Mouse (Mus musculus): Measurements from ENCODE around the gene Tomm40. TPM values are rescaled to one million over a fixed set of nuclear protein-coding genes. Genes with fewer than 3 reads are reported as not detected.
A peak's percentile ranks its signal among the peaks of the same experiment; 100 is the strongest.

Gene Tomm40
- total RNA-seq, 2 experiments from 2014 or later, result 97.7 to 102 TPM

DNA sequence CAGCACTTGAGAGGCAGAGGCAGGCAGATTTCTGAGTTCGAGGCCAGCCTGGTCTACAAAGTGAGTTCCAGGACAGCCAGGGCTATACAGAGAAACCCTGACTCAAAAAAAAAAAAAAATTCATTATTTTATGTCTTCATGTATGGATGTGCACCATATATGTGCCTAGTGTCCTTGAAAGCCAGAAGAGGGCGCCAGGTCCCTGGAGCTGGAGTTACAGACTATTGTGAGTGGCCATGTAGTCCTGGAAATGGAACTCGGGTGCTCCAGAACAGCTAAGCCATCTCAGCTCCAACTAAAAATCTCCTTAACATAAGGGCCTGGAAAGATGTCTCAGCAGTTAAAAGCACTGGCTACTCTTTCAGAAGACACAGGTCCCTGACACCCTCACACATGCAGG is 48.5 kb downstream of the Tomm40 start:
- DNase-seq, result no peak
- intact Hi-C loops (cut with DNase I), result no loop called here

DNA sequence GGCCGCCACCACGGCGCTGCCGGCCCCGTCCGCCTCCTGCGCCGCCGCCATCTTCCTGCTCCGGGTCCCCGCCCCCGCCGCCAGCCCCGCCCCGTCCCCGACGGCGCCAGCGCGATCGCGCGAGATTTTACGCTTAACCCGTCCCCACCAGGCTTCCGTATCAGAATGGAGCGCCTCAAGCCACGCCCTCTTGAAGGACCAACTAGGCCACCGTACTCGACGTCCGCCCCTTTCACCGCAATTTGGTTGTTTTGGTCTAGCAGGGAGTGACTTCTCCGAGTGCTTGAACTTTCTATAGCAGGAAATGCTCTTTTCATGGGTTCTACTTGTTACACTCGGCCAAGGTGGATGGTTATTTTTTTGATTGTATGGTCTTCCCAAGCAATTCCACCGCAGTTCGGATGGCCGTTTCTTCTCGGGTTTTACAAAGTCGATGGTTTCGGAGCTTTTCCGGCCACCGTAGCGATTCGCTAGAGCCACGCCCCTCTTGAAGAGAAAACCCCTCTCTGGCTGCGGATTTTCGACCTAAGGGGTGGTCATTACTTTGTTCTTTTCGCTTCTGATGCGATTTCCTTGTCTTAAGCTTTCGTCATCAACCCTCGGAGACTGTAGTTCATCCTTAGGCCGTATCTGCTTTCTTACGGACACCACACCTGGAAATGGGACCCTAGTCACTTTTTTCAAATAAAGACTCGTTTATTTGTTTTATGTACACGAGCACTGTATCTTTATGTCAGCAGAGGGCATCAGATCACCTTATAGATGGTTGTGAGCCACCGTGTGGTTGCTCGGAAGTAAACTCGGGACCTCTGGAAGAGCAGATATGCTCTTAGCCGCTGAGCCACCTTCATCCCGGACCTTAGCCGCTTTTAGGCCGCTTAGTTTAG is 50.0 kb downstream of the Tomm40 start, which contains the start of gene Clptm1:
Gene Clptm1 (minus strand): TSS at position 79 of the 887 bp plus-strand sequence.
- peak; percentile 97 to 98 for DNase-seq
- intact Hi-C loops (cut with DNase I), result loop anchor here (1.0 kb wide), 1 partner anchor 37 kb away; no protein-coding TSS in a partner anchor

DNA sequence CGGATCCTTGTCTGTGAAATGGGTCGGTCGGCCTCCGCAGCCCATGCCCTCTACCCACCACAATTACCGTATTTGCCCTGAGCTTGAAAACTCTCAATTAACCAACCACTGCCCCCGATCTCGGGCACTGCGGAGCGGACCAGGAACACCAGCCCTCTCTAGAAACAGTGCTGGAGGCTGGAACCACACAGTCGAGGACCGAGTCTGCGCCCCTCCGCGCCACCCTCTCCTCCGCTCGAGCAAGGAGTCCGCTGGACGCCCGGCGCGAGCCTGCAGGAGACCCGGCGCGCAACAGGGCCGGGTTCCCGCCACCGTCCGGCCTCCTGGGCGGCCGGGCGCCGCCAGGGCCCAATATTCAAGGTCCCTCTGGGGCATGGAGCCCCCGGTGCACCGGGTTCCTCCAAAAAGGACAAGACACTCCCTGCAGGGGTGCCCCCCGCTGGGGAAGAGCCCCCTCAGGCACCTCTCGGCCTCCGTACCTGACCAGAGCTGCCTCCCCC is 50.7 kb downstream of the Tomm40 start:
- intact Hi-C loops (cut with DNase I), result loop anchor here (1.0 kb wide), 1 partner anchor 36 kb away; no protein-coding TSS in a partner anchor
- no peak for DNase-seq

DNA sequence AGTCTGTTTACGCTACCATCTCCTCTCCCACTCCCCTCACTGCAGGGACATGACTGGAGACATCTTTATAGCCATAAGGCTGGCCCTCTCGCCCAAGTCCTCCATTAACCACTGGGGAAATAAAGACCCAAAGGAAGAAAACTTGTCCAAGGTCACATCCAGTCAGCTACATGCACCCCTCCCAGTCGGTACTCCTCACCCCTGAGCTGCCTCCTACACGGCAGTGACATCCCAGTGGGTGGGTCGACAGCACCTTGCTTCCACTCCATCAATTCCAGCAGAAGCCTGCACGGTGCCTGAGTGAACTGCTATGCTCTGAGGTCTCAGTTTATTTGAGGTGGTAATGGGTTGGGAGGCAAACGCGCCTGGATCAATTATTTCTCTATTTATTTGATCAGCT is 51.3 kb downstream of the Tomm40 start:
- DNase-seq, result no peak
- intact Hi-C loops (cut with DNase I), result loop anchor here (1.0 kb wide), 1 partner anchor 36 kb away; no protein-coding TSS in a partner anchor

DNA sequence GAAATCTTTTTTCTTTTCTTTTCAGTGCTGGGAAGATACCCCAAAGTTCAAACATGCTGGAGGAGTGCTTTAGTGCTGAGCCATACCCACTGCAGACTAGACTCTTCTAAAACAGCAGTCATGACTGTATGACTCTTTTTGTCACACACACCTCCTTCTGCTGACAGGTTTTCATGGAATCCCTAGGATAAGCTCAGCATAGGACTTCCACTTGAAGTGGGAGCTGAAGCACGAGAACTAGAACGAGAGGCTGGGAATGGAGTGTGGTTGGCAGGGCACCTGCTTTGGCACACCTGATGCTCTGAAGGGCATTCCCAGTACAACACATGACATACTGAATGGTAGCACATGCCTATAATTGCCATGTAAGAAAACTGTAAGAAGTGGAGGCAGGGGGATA is 62.6 kb downstream of the Tomm40 start:
- intact Hi-C loops (cut with DNase I), result no loop called here
- peak; percentile 21 to 40 for DNase-seq

Other genes with a start within 250 kb of the Tomm40 start
- gene Bloc1s3, start 207.1 kb downstream of the Tomm40 start, total RNA-seq (2021), result 1 to 10 TPM; 2.3 to 2.5 TPM
- 10 to 100 TPM; 32.9 to 37.4 TPM for gene Trappc6a, start 207.0 kb downstream of the Tomm40 start, total RNA-seq (2021)
- gene Nkpd1, start 197.6 kb downstream of the Tomm40 start, total RNA-seq (2021), result not detected
- gene Ppp1r37, start 152.4 kb downstream of the Tomm40 start, total RNA-seq (2021), result 10 to 100 TPM; 56.0 to 59.3 TPM
- gene Zfp296, start 138.2 kb downstream of the Tomm40 start, total RNA-seq (2021), result under 1 TPM in 1 of 2 experiments, not detected in 1; 0.50 TPM
- gene Gemin7, start 137.8 kb downstream of the Tomm40 start, total RNA-seq (2021), result 10 to 100 TPM; 44.1 to 47.8 TPM
- gene Clasrp, start 111.0 kb downstream of the Tomm40 start, total RNA-seq (2021), result 10 to 100 TPM; 16.0 to 16.8 TPM
- 1 to 10 TPM; 5.7 to 8.9 TPM for gene Relb, start 86.0 kb downstream of the Tomm40 start, total RNA-seq (2021)
- 10 to 100 TPM; 76.4 to 84.1 TPM for gene Clptm1, start 50.4 kb downstream of the Tomm40 start, total RNA-seq (2021)
- gene Apoc2, start 37.5 kb downstream of the Tomm40 start, total RNA-seq (2021), result not detected
- not detected for gene Gm44805, start 34.0 kb downstream of the Tomm40 start, total RNA-seq (2021)
- not detected for gene Apoc4, start 34.0 kb downstream of the Tomm40 start, total RNA-seq (2021)
- gene Apoc1, start 22.8 kb downstream of the Tomm40 start, total RNA-seq (2021), result 1 to 10 TPM; 1.2 to 3.3 TPM
- 100 to 1,000 TPM; 308 to 344 TPM for gene Apoe, start 16.2 kb downstream of the Tomm40 start, total RNA-seq (2021)
- 10 to 100 TPM; 33.2 to 41.7 TPM for gene Nectin2, start 35.0 kb upstream of the Tomm40 start, total RNA-seq (2021)
- 100 to 1,000 TPM; 210 to 232 TPM for gene Bcam, start 55.6 kb upstream of the Tomm40 start, total RNA-seq (2021)
- gene Cblc, start 81.4 kb upstream of the Tomm40 start, total RNA-seq (2021), result under 1 TPM; 0.75 to 0.81 TPM
- gene Bcl3, start 107.3 kb upstream of the Tomm40 start, total RNA-seq (2021), result 1 to 10 TPM; 3.5 TPM
- not detected for gene Gm19345, start 136.6 kb upstream of the Tomm40 start, total RNA-seq (2021)
- gene Ceacam16, start 145.9 kb upstream of the Tomm40 start, total RNA-seq (2021), result under 1 TPM in 1 of 2 experiments, not detected in 1; 0.69 TPM
- not detected for gene Ceacam19, start 172.5 kb upstream of the Tomm40 start, total RNA-seq (2021)
- gene Pvr, start 205.7 kb upstream of the Tomm40 start, total RNA-seq (2021), result 10 to 100 TPM; 19.8 to 25.0 TPM
- gene Igsf23, start 235.3 kb upstream of the Tomm40 start, total RNA-seq (2021), result 1 to 10 TPM; 1.4 TPM
- gene Ceacam20, start 250.0 kb upstream of the Tomm40 start, total RNA-seq (2021), result not detected